10 mouse cellular contexts compared by ENCODE assay signal in genomic region chr2:90577451-90578279, GRCm38 (mm10). TPM values are rescaled to one million over a fixed set of nuclear protein-coding genes. Genes with fewer than 3 reads are reported as not detected.
A peak's percentile ranks its signal among the peaks of the same experiment; 100 is the strongest.
DNase-seq lines count a peak whose midpoint lies in the region; ATAC-seq and TF ChIP-seq lines count a peak whose summit lies in the region.
"Had no signal": no experiment of that assay in that cellular context is flagged by ENCODE, and none has a peak within 500 bp of the region (broad histone marks: within the 10 kb centered on the region; RNA-seq: fewer than 3 reads in every experiment).

No protein-coding gene starts in this region.

- H3K9ac ChIP-seq in hindbrain, embryonic 15.5 days, result no peak overlapping the region
- H3K9ac ChIP-seq in hindbrain, embryonic 13.5 days, result no peak overlapping the region
- H3K9ac ChIP-seq in midbrain, postnatal 0 days (replicated peaks; ENCODE audit: low read length, poor library complexity, severe bottlenecking), result no peak overlapping the region
- no peak overlapping the region for H3K9ac ChIP-seq in midbrain, embryonic 16.5 days (ENCODE audit: low read depth, low read length)
- H3K9ac ChIP-seq in liver, embryonic 12.5 days, result no peak overlapping the region

- WGBS in hindbrain, embryonic 15.5 days, result 95% methylated on average over 7 of the region's 7 CpGs
- 87% methylated on average over 7 of the region's 7 CpGs for WGBS in hindbrain, embryonic 13.5 days
- 85% methylated on average over 7 of the region's 7 CpGs for WGBS in midbrain, postnatal 0 days
- WGBS in midbrain, embryonic 16.5 days, result 89% methylated on average over 7 of the region's 7 CpGs
- WGBS in liver, embryonic 12.5 days (ENCODE audit: insufficient replicate concordance), result 63% methylated on average over 7 of the region's 7 CpGs

- ATAC-seq in hindbrain, embryonic 15.5 days (ENCODE audit: low FRiP score, low read depth), result no peak
- ATAC-seq in hindbrain, embryonic 13.5 days (ENCODE audit: low FRiP score), result no peak
- no peak for ATAC-seq in midbrain, postnatal 0 days (ENCODE audit: low FRiP score)
- ATAC-seq in midbrain, embryonic 16.5 days, result no peak
- no peak for ATAC-seq in liver, embryonic 12.5 days

- peaks cover 33% of the 10 kb centered on the region for H3K4me1 ChIP-seq in hindbrain, embryonic 15.5 days (replicated peaks)
- peaks cover 32% of the 10 kb centered on the region for H3K4me1 ChIP-seq in hindbrain, embryonic 13.5 days (replicated peaks)
- H3K4me1 ChIP-seq in midbrain, postnatal 0 days (ENCODE audit: insufficient read depth, low read length), result peaks cover 8% of the 10 kb centered on the region; the same call in 1 of the 2 replicates
- peaks cover 10% of the 10 kb centered on the region for H3K4me1 ChIP-seq in midbrain, embryonic 16.5 days (ENCODE audit: control insufficient read depth, insufficient read depth, low read length)
- H3K4me1 ChIP-seq in liver, embryonic 12.5 days, result peaks cover 81% of the 10 kb centered on the region

- no peak for DNase-seq in midbrain, postnatal 0 days (ENCODE audit: low spot score)
- DNase-seq in thymus, postnatal 14 days, result no peak
- no peak for DNase-seq in thymus, adult 18-20 months
- DNase-seq: gastrocnemius, postnatal 36 days; heart, postnatal 4 days; kidney, postnatal 25 days had no signal

- H3K27ac ChIP-seq in hindbrain, embryonic 15.5 days (replicated peaks), result no peak overlapping the region
- H3K27ac ChIP-seq in hindbrain, embryonic 13.5 days, result no peak overlapping the region
- H3K27ac ChIP-seq in midbrain, postnatal 0 days (ENCODE audit: low read depth, low read length), result no peak overlapping the region
- H3K27ac ChIP-seq in midbrain, embryonic 16.5 days (ENCODE audit: low read length), result no peak overlapping the region
- peak overlapping the region; percentile 55; the same call in 1 of the 2 replicates for H3K27ac ChIP-seq in liver, embryonic 12.5 days

- no peaks in the 10 kb centered on the region for H3K36me3 ChIP-seq in hindbrain, embryonic 15.5 days
- H3K36me3 ChIP-seq in hindbrain, embryonic 13.5 days, result no peaks in the 10 kb centered on the region
- no peaks in the 10 kb centered on the region for H3K36me3 ChIP-seq in midbrain, postnatal 0 days (ENCODE audit: insufficient read depth, low read length)
- H3K36me3 ChIP-seq in midbrain, embryonic 16.5 days (ENCODE audit: control insufficient read depth, insufficient read depth, low read length), result no peaks in the 10 kb centered on the region
- no peaks in the 10 kb centered on the region for H3K36me3 ChIP-seq in liver, embryonic 12.5 days

- no peak for TF ChIP-seq CTCF in midbrain, postnatal 0 days (IDR thresholded peaks at IDR 0.05)

- H3K4me2 ChIP-seq in hindbrain, embryonic 15.5 days, result peak overlapping the region; percentile 69
- H3K4me2 ChIP-seq in hindbrain, embryonic 13.5 days, result no peak overlapping the region
- peak overlapping the region; percentile 81; the same call in 1 of the 2 replicates for H3K4me2 ChIP-seq in midbrain, postnatal 0 days (ENCODE audit: low read depth, low read length, poor library complexity, severe bottlenecking)
- no peak overlapping the region for H3K4me2 ChIP-seq in midbrain, embryonic 16.5 days (ENCODE audit: low read length)
- H3K4me2 ChIP-seq in liver, embryonic 12.5 days, result peak overlapping the region; percentile 100

- H3K4me3 ChIP-seq in hindbrain, embryonic 15.5 days, result no peak overlapping the region
- no peak overlapping the region for H3K4me3 ChIP-seq in hindbrain, embryonic 13.5 days
- no peak overlapping the region for H3K4me3 ChIP-seq in midbrain, postnatal 0 days (ENCODE audit: low read depth, low read length)
- H3K4me3 ChIP-seq in midbrain, embryonic 16.5 days (ENCODE audit: low read depth, low read length), result no peak overlapping the region
- H3K4me3 ChIP-seq in liver, embryonic 12.5 days, result no peak overlapping the region

- no peaks in the 10 kb centered on the region for H3K27me3 ChIP-seq in hindbrain, embryonic 15.5 days
- no peaks in the 10 kb centered on the region for H3K27me3 ChIP-seq in hindbrain, embryonic 13.5 days
- no peaks in the 10 kb centered on the region for H3K27me3 ChIP-seq in midbrain, postnatal 0 days (ENCODE audit: insufficient read depth, low read length)
- no peaks in the 10 kb centered on the region for H3K27me3 ChIP-seq in midbrain, embryonic 16.5 days (ENCODE audit: control insufficient read depth, insufficient read depth, low read depth, low read length)
- no peaks in the 10 kb centered on the region for H3K27me3 ChIP-seq in liver, embryonic 12.5 days (replicated peaks)

- no peaks in the 10 kb centered on the region for H3K9me3 ChIP-seq in hindbrain, embryonic 15.5 days
- no peaks in the 10 kb centered on the region for H3K9me3 ChIP-seq in hindbrain, embryonic 13.5 days
- no peaks in the 10 kb centered on the region for H3K9me3 ChIP-seq in midbrain, postnatal 0 days (ENCODE audit: low read length)
- H3K9me3 ChIP-seq in midbrain, embryonic 16.5 days (replicated peaks; ENCODE audit: control insufficient read depth, low read length, poor library complexity, severe bottlenecking), result no peaks in the 10 kb centered on the region
- H3K9me3 ChIP-seq in liver, embryonic 12.5 days (replicated peaks), result no peaks in the 10 kb centered on the region

RNA-seq across cellular contexts. Expression of gene Ptprj, which starts 2.8 kb away (rescaled TPM):
- polyA plus RNA-seq in hindbrain, embryonic 15.5 days (2015; fragmentation: Nextera tagmentation; extraction: Ambion mirVana), result 5.7 and 6.8 TPM in 2 replicates
- polyA plus RNA-seq in hindbrain, embryonic 13.5 days (2015; fragmentation: Nextera tagmentation; extraction: Ambion mirVana), result 3.8 and 4.3 TPM in 2 replicates
- 36.6 and 39.7 TPM in 2 replicates for total RNA-seq in midbrain, postnatal 0 days (2014; rRNA removed)
- polyA plus RNA-seq in midbrain, postnatal 0 days (2015; fragmentation: Nextera tagmentation; extraction: Ambion mirVana), result 3.7 and 4.3 TPM in 2 replicates
- polyA plus RNA-seq in midbrain, embryonic 16.5 days (2015; fragmentation: Nextera tagmentation; extraction: Ambion mirVana), result 5.4 and 5.9 TPM in 2 replicates
- polyA plus RNA-seq in liver, embryonic 12.5 days (2016; fragmentation: Nextera tagmentation; extraction: Ambion mirVana), result 3.0 and 3.7 TPM in 2 replicates

Comparison
In these comparisons a context has a peak if more than half of its experiments do, and no peak if none do; other contexts are left out.
1. H3K4me2 ChIP-seq: peak in hindbrain, embryonic 15.5 days (single experiment), midbrain, postnatal 0 days (single experiment) and liver, embryonic 12.5 days (single experiment); none in hindbrain, embryonic 13.5 days (single experiment) and midbrain, embryonic 16.5 days (single experiment).